Mouse (Mus musculus): Measurements from ENCODE around the gene Ppp3ca.
"Not testable (repeated sequence)": the region's sequence is repeated elsewhere in the genome, so short reads cannot be mapped to it uniquely, and the experiment has no call there.

Ppp3ca gene

GRCm38 (mm10) chr3:136688101-136688586 lies 18.2 kb downstream of the Ppp3ca start:
- peak; percentile 85 for DNase-seq (ENCODE audit: low read depth, low spot score)

- DNase-seq (ENCODE audit: low read depth, low spot score) = no peak
Measured at GRCm38 (mm10) chr3:136689793-136690543, 20.0 kb downstream of the Ppp3ca start.

GRCm38 (mm10) chr3:136691984-136692383 lies 22.1 kb downstream of the Ppp3ca start:
- no peak for DNase-seq (ENCODE audit: low read depth, low spot score)

- DNase-seq (ENCODE audit: low read depth, low spot score) = no peak
Measured at GRCm38 (mm10) chr3:136693547-136693946, 23.6 kb downstream of the Ppp3ca start.

- peak; percentile 41 for DNase-seq (ENCODE audit: low read depth, low spot score)
Measured at GRCm38 (mm10) chr3:136697626-136698191, 27.8 kb downstream of the Ppp3ca start.

GRCm38 (mm10) chr3:136699711-136700110 lies 29.8 kb downstream of the Ppp3ca start:
- DNase-seq (ENCODE audit: low read depth, low spot score) = not testable (repeated sequence)

- DNase-seq (ENCODE audit: low read depth, low spot score) = no peak
Measured at GRCm38 (mm10) chr3:136700447-136701009, 30.6 kb downstream of the Ppp3ca start.

GRCm38 (mm10) chr3:136702861-136703260 lies 32.9 kb downstream of the Ppp3ca start:
- no peak for DNase-seq (ENCODE audit: low read depth, low spot score)

GRCm38 (mm10) chr3:136704515-136705247 lies 34.8 kb downstream of the Ppp3ca start:
- DNase-seq (ENCODE audit: low read depth, low spot score) = no peak

GRCm38 (mm10) chr3:136706048-136706447 lies 36.1 kb downstream of the Ppp3ca start:
- DNase-seq (ENCODE audit: low read depth, low spot score) = no peak

- no peak for DNase-seq (ENCODE audit: low read depth, low spot score)
Measured at GRCm38 (mm10) chr3:136706771-136707170, 36.8 kb downstream of the Ppp3ca start.

GRCm38 (mm10) chr3:136707222-136708019 lies 37.5 kb downstream of the Ppp3ca start:
- no peak for DNase-seq (ENCODE audit: low read depth, low spot score)

- no peak for DNase-seq (ENCODE audit: low read depth, low spot score)
Measured at GRCm38 (mm10) chr3:136708230-136708629, 38.3 kb downstream of the Ppp3ca start.

- no peak for DNase-seq (ENCODE audit: low read depth, low spot score)
Measured at GRCm38 (mm10) chr3:136710310-136710906, 40.5 kb downstream of the Ppp3ca start.

- DNase-seq (ENCODE audit: low read depth, low spot score) = no peak
Measured at GRCm38 (mm10) chr3:136714307-136715039, 44.5 kb downstream of the Ppp3ca start.

- DNase-seq (ENCODE audit: low read depth, low spot score) = no peak
Measured at GRCm38 (mm10) chr3:136716247-136716646, 46.3 kb downstream of the Ppp3ca start.

GRCm38 (mm10) chr3:136718412-136718811 lies 48.5 kb downstream of the Ppp3ca start:
- no peak for DNase-seq (ENCODE audit: low read depth, low spot score)

- no peak for DNase-seq (ENCODE audit: low read depth, low spot score)
Measured at GRCm38 (mm10) chr3:136721241-136721640, 51.3 kb downstream of the Ppp3ca start.

- DNase-seq (ENCODE audit: low read depth, low spot score) = no peak
Measured at GRCm38 (mm10) chr3:136721804-136722427, 52.0 kb downstream of the Ppp3ca start.

GRCm38 (mm10) chr3:136722493-136722892 lies 52.6 kb downstream of the Ppp3ca start:
- no peak for DNase-seq (ENCODE audit: low read depth, low spot score)
